Mouse (Mus musculus): ENCODE results near the gene Spdye4a. TPM values are rescaled to one million over a fixed set of nuclear protein-coding genes. Genes with fewer than 3 reads are reported as not detected.

Gene Spdye4a
- polyA plus RNA-seq (2012; rRNA removed): not detected in 2 replicates

DNA sequence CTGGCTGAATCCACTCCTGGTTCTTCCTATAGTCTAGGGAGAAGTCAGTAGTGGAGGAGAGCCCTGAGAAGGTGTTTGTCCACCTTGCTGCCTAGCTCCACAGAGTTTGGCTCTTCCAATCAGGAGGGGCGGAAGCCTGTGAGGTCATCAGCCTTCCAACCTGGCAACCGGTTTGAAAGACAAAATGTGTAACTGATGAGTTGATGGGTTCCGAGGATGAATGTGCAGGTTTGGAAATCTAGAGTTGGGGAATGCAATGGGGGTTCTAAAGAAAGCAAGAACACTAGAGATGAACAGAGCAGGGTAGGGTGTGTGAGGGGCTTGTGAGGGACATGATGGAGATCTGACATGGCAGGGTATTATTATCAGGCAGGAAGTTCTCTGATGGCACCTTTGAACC is at the start of gene Spdye4a:
TSS of gene Spdye4a (minus strand) at position 101 of the 400 bp plus-strand sequence.

DNA sequence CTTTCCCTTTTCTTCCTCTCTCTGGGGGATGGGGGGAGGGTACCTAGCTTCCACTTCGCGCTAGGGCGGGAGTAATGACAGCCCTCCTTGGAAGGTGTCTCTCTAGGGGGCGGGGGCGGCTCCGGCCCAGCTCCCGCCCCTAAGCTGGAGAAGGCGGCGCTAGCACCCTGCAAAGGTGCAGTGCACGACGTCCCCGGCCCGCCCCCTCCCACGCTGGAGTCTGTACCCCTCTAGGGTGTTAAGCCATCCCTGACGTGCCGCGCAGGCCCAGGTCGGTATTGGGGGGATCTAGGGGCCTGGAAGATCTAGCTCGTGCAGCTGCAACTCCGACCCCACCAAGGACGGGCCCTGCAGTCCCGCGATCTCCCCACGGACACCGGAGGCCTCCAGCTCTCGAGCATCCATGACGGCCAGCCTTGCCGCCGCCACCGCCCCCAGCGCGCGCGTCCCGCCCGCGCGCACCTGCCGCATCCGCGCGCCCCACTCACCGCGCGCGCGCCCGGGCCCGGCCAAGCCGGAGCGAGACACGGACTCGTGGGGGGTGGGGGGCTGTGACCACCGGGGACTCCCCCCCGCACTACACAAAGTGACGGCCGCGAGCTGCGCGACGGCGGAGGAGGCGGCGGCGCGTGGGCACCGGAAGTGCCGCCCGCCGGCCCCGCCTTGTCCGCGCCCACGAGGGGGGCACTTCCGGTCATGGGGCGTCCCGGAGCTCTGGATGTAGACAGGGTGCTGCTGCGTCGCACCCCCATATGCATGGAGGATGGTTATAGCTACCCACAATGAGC is 42.9 kb upstream of the Spdye4a start, which contains the start of gene Zfp316:
TSS of gene Zfp316 (minus strand) at position 660 of the 788 bp plus-strand sequence.

GRCm38 (mm10) chr5:143235028-143235693 is 8.5 kb upstream of the Spdye4a start, which contains the start of gene Zfp12:
TSS of gene Zfp12 (plus strand) at chr5:143235163.

GRCm38 (mm10) chr5:143180255-143181076 is 46.2 kb downstream of the Spdye4a start, which contains the start of the genes Rbak and Spdye4b:
TSS of gene Rbak (minus strand) at chr5:143180775.
TSS of gene Spdye4b (plus strand) at chr5:143181017.

Other genes with a start within 250 kb of the Spdye4a start
- 11.1 and 12.8 TPM in 2 replicates for gene Rnf216, start 113.9 kb downstream of the Spdye4a start, polyA plus RNA-seq (2012; rRNA removed)
- not detected in 2 replicates for gene Olfr718-ps1, start 79.3 kb downstream of the Spdye4a start, polyA plus RNA-seq (2012; rRNA removed)
- 0.78 and 1.2 TPM in 2 replicates for gene Rbak, start 46.1 kb downstream of the Spdye4a start, polyA plus RNA-seq (2012; rRNA removed)
- not detected in 2 replicates for gene Spdye4b, start 45.9 kb downstream of the Spdye4a start, polyA plus RNA-seq (2012; rRNA removed)
- 1.9 and 2.4 TPM in 2 replicates for gene Zfp12, start 8.3 kb upstream of the Spdye4a start, polyA plus RNA-seq (2012; rRNA removed)
- gene Zfp316, start 43.1 kb upstream of the Spdye4a start, polyA plus RNA-seq (2012; rRNA removed): 3.2 and 4.9 TPM in 2 replicates
- gene Zfp853, start 66.7 kb upstream of the Spdye4a start, polyA plus RNA-seq (2012; rRNA removed): 0.22 and 0.50 TPM in 2 replicates
- 15.8 and 22.0 TPM in 2 replicates for gene E130309D02Rik, start 88.5 kb upstream of the Spdye4a start, polyA plus RNA-seq (2012; rRNA removed)
- 33.6 and 42.8 TPM in 2 replicates for gene Zdhhc4, start 102.4 kb upstream of the Spdye4a start, polyA plus RNA-seq (2012; rRNA removed)
- 0.61 and 0.87 TPM in 2 replicates for gene Grid2ip, start 130.4 kb upstream of the Spdye4a start, polyA plus RNA-seq (2012; rRNA removed)
- gene Kdelr2, start 176.9 kb upstream of the Spdye4a start, polyA plus RNA-seq (2012; rRNA removed): 76.2 and 136 TPM in 2 replicates
- 4.8 and 5.2 TPM in 2 replicates for gene Daglb, start 237.7 kb upstream of the Spdye4a start, polyA plus RNA-seq (2012; rRNA removed)

Measured in stomach, adult 2 months (tissue).